Mouse (Mus musculus): Measurements from ENCODE around the gene Dctn2. TPM values are rescaled to one million over a fixed set of nuclear protein-coding genes. Genes with fewer than 3 reads are reported as not detected.

The Dctn2 gene
- polyA plus RNA-seq, 1 experiment, result 200 TPM

- DNase-seq, result no peak
- no peaks in the 10 kb centered on the region for H3K27me3 ChIP-seq (ENCODE audit: control insufficient read depth, insufficient read depth, low read length)
- H3K36me3 ChIP-seq (ENCODE audit: control insufficient read depth, insufficient read depth, low read length), result no peaks in the 10 kb centered on the region
- WGBS, result 86% methylated on average over 5 of the region's 5 CpGs
- H3K27ac ChIP-seq (ENCODE audit: control insufficient read depth, insufficient read depth, low read length), result no peak overlapping the region
- TF ChIP-seq POLR2A (IDR thresholded peaks at IDR 0.05; ENCODE audit: control insufficient read depth, extremely low read depth, insufficient read depth, low read length, poor library complexity) (no peak), CTCF (IDR thresholded peaks at IDR 0.05; ENCODE audit: borderline replicate concordance, control insufficient read depth, extremely low read depth, insufficient read depth, low read length, poor library complexity) (no peak)
- H3K4me1 ChIP-seq (replicated peaks; ENCODE audit: control insufficient read depth, insufficient read depth, low read length), result peaks cover 19% of the 10 kb centered on the region
- no peak overlapping the region for H3K4me3 ChIP-seq (ENCODE audit: control insufficient read depth, insufficient read depth, low read length)
These were observed 1.1 kb downstream of the Dctn2 start for GRCm38 (mm10) chr10:127267318-127267717.

GRCm38 (mm10) chr10:127268401-127268800 lies 2.2 kb downstream of the Dctn2 start:
- H3K4me1 ChIP-seq (replicated peaks; ENCODE audit: control insufficient read depth, insufficient read depth, low read length), result peaks cover 10% of the 10 kb centered on the region
- TF ChIP-seq POLR2A (IDR thresholded peaks at IDR 0.05; ENCODE audit: control insufficient read depth, extremely low read depth, insufficient read depth, low read length, poor library complexity), result no peak
- no peak for TF ChIP-seq CTCF (IDR thresholded peaks at IDR 0.05; ENCODE audit: borderline replicate concordance, control insufficient read depth, extremely low read depth, insufficient read depth, low read length, poor library complexity)
- no peak overlapping the region for H3K4me3 ChIP-seq (ENCODE audit: control insufficient read depth, insufficient read depth, low read length)
- no peak overlapping the region for H3K27ac ChIP-seq (ENCODE audit: control insufficient read depth, insufficient read depth, low read length)
- no peaks in the 10 kb centered on the region for H3K27me3 ChIP-seq (ENCODE audit: control insufficient read depth, insufficient read depth, low read length)
- DNase-seq, result no peak
- 92% methylated on average over 5 of the region's 5 CpGs for WGBS
- H3K36me3 ChIP-seq (ENCODE audit: control insufficient read depth, insufficient read depth, low read length), result peaks cover 4% of the 10 kb centered on the region; the same call in 1 of the 2 replicates

GRCm38 (mm10) chr10:127269036-127269435 lies 2.9 kb downstream of the Dctn2 start:
- WGBS, result 96% methylated on average over 12 of the region's 12 CpGs
- TF ChIP-seq POLR2A (IDR thresholded peaks at IDR 0.05; ENCODE audit: control insufficient read depth, extremely low read depth, insufficient read depth, low read length, poor library complexity) (no peak), CTCF (IDR thresholded peaks at IDR 0.05; ENCODE audit: borderline replicate concordance, control insufficient read depth, extremely low read depth, insufficient read depth, low read length, poor library complexity) (no peak)
- Histone ChIP-seq H3K36me3 (ENCODE audit: control insufficient read depth, insufficient read depth, low read length) (peaks cover 4% of the 10 kb centered on the region; the same call in 1 of the 2 replicates), H3K4me3 (ENCODE audit: control insufficient read depth, insufficient read depth, low read length) (no peak overlapping the region), H3K4me1 (replicated peaks; ENCODE audit: control insufficient read depth, insufficient read depth, low read length) (peaks cover 10% of the 10 kb centered on the region), H3K27me3 (ENCODE audit: control insufficient read depth, insufficient read depth, low read length) (no peaks in the 10 kb centered on the region), H3K27ac (ENCODE audit: control insufficient read depth, insufficient read depth, low read length) (no peak overlapping the region)
- DNase-seq, result no peak

- no peak for DNase-seq
- no peak for TF ChIP-seq CTCF (IDR thresholded peaks at IDR 0.05; ENCODE audit: borderline replicate concordance, control insufficient read depth, extremely low read depth, insufficient read depth, low read length, poor library complexity)
- no peak for TF ChIP-seq POLR2A (IDR thresholded peaks at IDR 0.05; ENCODE audit: control insufficient read depth, extremely low read depth, insufficient read depth, low read length, poor library complexity)
- Histone ChIP-seq H3K36me3 (ENCODE audit: control insufficient read depth, insufficient read depth, low read length) (peaks cover 9% of the 10 kb centered on the region; the same call in 1 of the 2 replicates), H3K27ac (ENCODE audit: control insufficient read depth, insufficient read depth, low read length) (no peak overlapping the region), H3K4me1 (replicated peaks; ENCODE audit: control insufficient read depth, insufficient read depth, low read length) (peaks cover 10% of the 10 kb centered on the region), H3K27me3 (ENCODE audit: control insufficient read depth, insufficient read depth, low read length) (no peaks in the 10 kb centered on the region), H3K4me3 (ENCODE audit: control insufficient read depth, insufficient read depth, low read length) (no peak overlapping the region)
- 96% methylated on average over 4 of the region's 4 CpGs for WGBS
These were observed 3.7 kb downstream of the Dctn2 start for GRCm38 (mm10) chr10:127269884-127270283.

- no peaks in the 10 kb centered on the region; the same call in 1 of the 2 replicates for H3K27me3 ChIP-seq (ENCODE audit: control insufficient read depth, insufficient read depth, low read length)
- H3K4me1 ChIP-seq (replicated peaks; ENCODE audit: control insufficient read depth, insufficient read depth, low read length), result peaks cover 1% of the 10 kb centered on the region
- peaks cover 23% of the 10 kb centered on the region for H3K36me3 ChIP-seq (ENCODE audit: control insufficient read depth, insufficient read depth, low read length)
- DNase-seq, result no peak
- no peak for TF ChIP-seq CTCF (IDR thresholded peaks at IDR 0.05; ENCODE audit: borderline replicate concordance, control insufficient read depth, extremely low read depth, insufficient read depth, low read length, poor library complexity)
- no peak for TF ChIP-seq POLR2A (IDR thresholded peaks at IDR 0.05; ENCODE audit: control insufficient read depth, extremely low read depth, insufficient read depth, low read length, poor library complexity)
- 88% methylated on average over 5 of the region's 5 CpGs for WGBS
- H3K4me3 ChIP-seq (ENCODE audit: control insufficient read depth, insufficient read depth, low read length), result no peak overlapping the region
- no peak overlapping the region for H3K27ac ChIP-seq (ENCODE audit: control insufficient read depth, insufficient read depth, low read length)
These were observed 6.2 kb downstream of the Dctn2 start for GRCm38 (mm10) chr10:127272371-127272770.

GRCm38 (mm10) chr10:127274261-127275022 lies 8.3 kb downstream of the Dctn2 start:
- DNase-seq, result no peak
- TF ChIP-seq POLR2A (IDR thresholded peaks at IDR 0.05; ENCODE audit: control insufficient read depth, extremely low read depth, insufficient read depth, low read length, poor library complexity), result no peak
- no peak for TF ChIP-seq CTCF (IDR thresholded peaks at IDR 0.05; ENCODE audit: borderline replicate concordance, control insufficient read depth, extremely low read depth, insufficient read depth, low read length, poor library complexity)
- Histone ChIP-seq H3K4me1 (replicated peaks; ENCODE audit: control insufficient read depth, insufficient read depth, low read length) (no peaks in the 10 kb centered on the region), H3K36me3 (ENCODE audit: control insufficient read depth, insufficient read depth, low read length) (peaks cover 27% of the 10 kb centered on the region), H3K27ac (ENCODE audit: control insufficient read depth, insufficient read depth, low read length) (no peak overlapping the region), H3K27me3 (ENCODE audit: control insufficient read depth, insufficient read depth, low read length) (no peaks in the 10 kb centered on the region; the same call in 1 of the 2 replicates), H3K4me3 (ENCODE audit: control insufficient read depth, insufficient read depth, low read length) (no peak overlapping the region)
- WGBS, result 98% methylated on average over 11 of the region's 11 CpGs

Data from thymus, adult 2 months (tissue).